Mouse (Mus musculus): ENCODE measurements around the gene Gck. TPM values are rescaled to one million over a fixed set of nuclear protein-coding genes. Genes with fewer than 3 reads are reported as not detected.

The Gck gene
- polyA plus RNA-seq, 1 experiment, result 0.33 TPM

DNA sequence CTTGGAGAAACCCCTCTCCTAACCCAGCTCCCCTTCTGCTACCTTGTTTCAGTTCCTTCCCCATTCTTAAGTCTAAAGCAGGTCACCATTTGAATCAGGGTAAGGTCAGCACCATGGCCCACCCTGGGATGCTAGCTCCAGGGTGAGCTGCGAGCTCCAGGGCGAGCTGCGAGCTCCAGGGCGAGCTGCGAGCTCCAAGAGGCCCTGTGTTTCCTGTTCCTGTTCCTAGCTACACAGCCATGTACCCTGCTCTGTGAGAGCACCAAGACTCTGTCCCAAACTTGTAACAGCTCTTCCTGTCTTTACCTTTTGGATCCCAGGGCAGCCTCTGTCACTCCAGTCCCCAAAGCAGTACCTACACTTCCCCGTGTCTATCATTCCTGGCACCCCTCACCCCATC is 24.2 kb upstream of the Gck start:
- WGBS, result 79% methylated on average over 6 of the region's 6 CpGs
- TF ChIP-seq POLR2A (IDR thresholded peaks at IDR 0.05; ENCODE audit: low read depth, low read length), result no peak
- no peak for TF ChIP-seq CTCF (IDR thresholded peaks at IDR 0.05; ENCODE audit: extremely low read depth, insufficient read length, insufficient replicate concordance, low read depth, low read length)
- no peak overlapping the region for H3K4me3 ChIP-seq (ENCODE audit: low read depth, low read length)
- peaks cover 7% of the 10 kb centered on the region; the same call in 1 of the 2 replicates for H3K36me3 ChIP-seq (ENCODE audit: control insufficient read depth, insufficient read depth, low read length)
- H3K27me3 ChIP-seq (ENCODE audit: control insufficient read depth, insufficient read depth, low read length), result no peaks in the 10 kb centered on the region
- no peaks in the 10 kb centered on the region for H3K4me1 ChIP-seq (ENCODE audit: control insufficient read depth, insufficient read depth, insufficient read length, low read length)
- no peak overlapping the region for H3K27ac ChIP-seq (ENCODE audit: insufficient read depth, low read depth, low read length)

DNA sequence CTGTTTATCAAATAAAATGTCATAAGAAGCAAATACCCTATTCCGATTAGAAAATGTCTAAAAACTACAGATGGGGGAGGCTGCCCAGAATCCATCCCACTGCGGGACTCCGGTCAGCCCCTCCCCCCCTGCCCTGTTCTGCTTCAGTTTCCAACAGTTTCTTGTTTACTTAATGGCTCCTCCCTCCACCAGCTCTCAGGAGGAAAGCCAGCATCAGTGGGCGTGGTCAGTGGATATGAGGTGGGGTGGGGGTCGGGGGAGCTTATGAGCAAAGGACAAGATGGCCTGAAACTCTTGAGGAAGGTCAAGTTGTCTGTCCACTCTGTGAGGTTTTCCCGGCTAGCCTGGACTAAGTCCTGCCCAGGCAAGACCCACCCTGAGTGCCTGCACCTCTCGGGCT is 23.3 kb upstream of the Gck start:
- 42% methylated on average over 7 of the region's 7 CpGs for WGBS
- no peaks in the 10 kb centered on the region for H3K27me3 ChIP-seq (ENCODE audit: control insufficient read depth, insufficient read depth, low read length)
- H3K4me3 ChIP-seq (ENCODE audit: low read depth, low read length), result no peak overlapping the region

DNA sequence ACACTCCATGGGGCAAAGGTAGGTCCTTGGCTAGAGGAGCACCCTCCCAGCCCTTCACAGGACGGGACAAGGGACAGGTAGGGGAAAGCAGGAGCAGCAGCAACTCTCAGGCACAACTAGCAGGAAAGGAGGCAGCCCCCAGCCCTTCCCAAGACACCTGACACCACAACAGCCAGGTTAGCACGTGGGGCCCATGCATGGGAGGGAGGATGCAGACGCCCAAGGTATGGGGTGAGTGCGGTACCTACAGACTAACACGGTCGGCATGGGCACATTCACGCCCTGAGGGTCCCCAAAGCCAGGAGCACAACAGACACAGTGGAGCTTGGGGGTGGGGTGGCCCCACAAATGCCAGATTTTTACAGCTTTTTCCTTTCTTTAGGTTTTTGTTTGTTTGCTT is 21.3 kb upstream of the Gck start:
- Histone ChIP-seq H3K4me1 (ENCODE audit: control insufficient read depth, insufficient read depth, insufficient read length, low read length) (no peaks in the 10 kb centered on the region), H3K27me3 (ENCODE audit: control insufficient read depth, insufficient read depth, low read length) (no peaks in the 10 kb centered on the region), H3K36me3 (ENCODE audit: control insufficient read depth, insufficient read depth, low read length) (peaks cover 27% of the 10 kb centered on the region), H3K4me3 (ENCODE audit: low read depth, low read length) (no peak overlapping the region), H3K27ac (ENCODE audit: insufficient read depth, low read depth, low read length) (no peak overlapping the region)
- WGBS, result 75% methylated on average over 7 of the region's 7 CpGs
- TF ChIP-seq POLR2A (IDR thresholded peaks at IDR 0.05; ENCODE audit: low read depth, low read length) (no peak), CTCF (IDR thresholded peaks at IDR 0.05; ENCODE audit: extremely low read depth, insufficient read length, insufficient replicate concordance, low read depth, low read length) (no peak)

More for the DNA sequence above, 23.3 kb upstream of the Gck start:
- Histone ChIP-seq H3K36me3 (ENCODE audit: control insufficient read depth, insufficient read depth, low read length) (peaks cover 10% of the 10 kb centered on the region), H3K4me1 (ENCODE audit: control insufficient read depth, insufficient read depth, insufficient read length, low read length) (no peaks in the 10 kb centered on the region), H3K27ac (ENCODE audit: insufficient read depth, low read depth, low read length) (no peak overlapping the region)
- TF ChIP-seq CTCF (IDR thresholded peaks at IDR 0.05; ENCODE audit: extremely low read depth, insufficient read length, insufficient replicate concordance, low read depth, low read length) (no peak), POLR2A (IDR thresholded peaks at IDR 0.05; ENCODE audit: low read depth, low read length) (no peak)

DNA sequence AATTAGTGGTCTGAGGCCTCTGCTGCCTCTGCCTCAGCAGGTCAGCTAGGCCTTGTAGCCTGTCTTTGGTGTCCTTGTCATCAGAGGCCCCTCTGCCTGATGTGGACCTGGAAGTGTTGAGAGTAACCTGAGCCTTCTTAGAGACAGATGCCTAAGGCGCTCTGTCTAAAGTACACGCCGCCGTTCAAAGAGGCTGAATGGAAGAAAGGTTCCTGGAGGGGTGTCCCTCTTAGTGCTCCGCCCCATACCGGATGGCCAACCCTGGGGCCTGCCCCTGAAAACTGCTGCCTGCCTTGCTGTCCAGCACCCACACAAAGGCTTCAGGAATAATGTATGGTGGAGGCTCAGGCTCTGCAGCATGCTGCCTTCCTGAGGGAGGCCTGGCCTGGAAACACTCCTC is 18.3 kb upstream of the Gck start:
- peaks cover 51% of the 10 kb centered on the region for H3K36me3 ChIP-seq (ENCODE audit: control insufficient read depth, insufficient read depth, low read length)
- H3K27me3 ChIP-seq (ENCODE audit: control insufficient read depth, insufficient read depth, low read length), result no peaks in the 10 kb centered on the region
- H3K4me3 ChIP-seq (ENCODE audit: low read depth, low read length), result no peak overlapping the region
- 78% methylated on average over 6 of the region's 6 CpGs for WGBS
- H3K27ac ChIP-seq (ENCODE audit: insufficient read depth, low read depth, low read length), result no peak overlapping the region
- no peak for TF ChIP-seq CTCF (IDR thresholded peaks at IDR 0.05; ENCODE audit: extremely low read depth, insufficient read length, insufficient replicate concordance, low read depth, low read length)
- no peak for TF ChIP-seq POLR2A (IDR thresholded peaks at IDR 0.05; ENCODE audit: low read depth, low read length)
- no peaks in the 10 kb centered on the region for H3K4me1 ChIP-seq (ENCODE audit: control insufficient read depth, insufficient read depth, insufficient read length, low read length)

DNA sequence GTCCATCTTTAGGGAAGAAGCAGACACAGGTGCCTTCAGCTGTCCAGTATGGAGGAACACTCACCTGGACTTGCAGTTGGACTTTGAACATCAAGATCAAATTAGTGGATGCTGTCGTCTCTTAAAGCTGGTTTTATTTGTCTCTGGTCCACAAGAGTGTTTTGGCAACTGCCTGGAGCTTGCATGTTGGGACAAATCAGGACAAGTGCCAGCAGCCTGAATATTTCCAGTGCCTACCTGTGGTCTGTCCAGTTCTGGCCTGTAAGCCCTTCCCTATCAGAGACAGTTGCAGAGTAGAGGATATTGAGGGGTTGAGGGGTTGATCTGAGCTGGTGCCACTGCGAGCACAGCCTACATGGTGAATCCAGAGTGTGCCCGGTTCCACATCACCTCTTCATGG is 16.9 kb upstream of the Gck start:
- Histone ChIP-seq H3K36me3 (ENCODE audit: control insufficient read depth, insufficient read depth, low read length) (peaks cover 64% of the 10 kb centered on the region), H3K4me1 (ENCODE audit: control insufficient read depth, insufficient read depth, insufficient read length, low read length) (no peaks in the 10 kb centered on the region), H3K4me3 (ENCODE audit: low read depth, low read length) (no peak overlapping the region), H3K27ac (ENCODE audit: insufficient read depth, low read depth, low read length) (no peak overlapping the region), H3K27me3 (ENCODE audit: control insufficient read depth, insufficient read depth, low read length) (no peaks in the 10 kb centered on the region)
- WGBS, result 69% methylated on average over 3 of the region's 3 CpGs
- TF ChIP-seq POLR2A (IDR thresholded peaks at IDR 0.05; ENCODE audit: low read depth, low read length), result no peak
- TF ChIP-seq CTCF (IDR thresholded peaks at IDR 0.05; ENCODE audit: extremely low read depth, insufficient read length, insufficient replicate concordance, low read depth, low read length), result no peak

DNA sequence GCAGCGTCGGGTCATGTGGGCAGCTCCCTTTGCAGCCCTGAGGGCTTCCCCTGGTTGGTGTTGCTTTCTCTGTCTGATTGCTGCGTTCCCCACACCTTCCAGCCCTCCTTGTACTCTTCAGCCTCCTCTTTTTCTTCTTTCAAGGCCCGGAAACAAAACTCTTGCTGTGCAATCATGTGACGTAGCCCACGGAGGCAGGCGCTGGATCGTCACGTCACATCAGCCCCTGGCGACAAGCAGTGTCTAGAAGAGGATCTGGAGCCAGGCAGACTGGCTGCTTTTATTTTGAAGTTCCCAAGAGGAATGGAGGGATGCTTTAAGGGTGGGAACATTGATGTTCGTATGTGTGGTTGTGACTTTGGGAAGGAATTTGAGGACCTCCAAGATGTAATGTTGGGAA is 16.0 kb upstream of the Gck start:
- WGBS, result 93% methylated on average over 11 of the region's 11 CpGs
- TF ChIP-seq CTCF (IDR thresholded peaks at IDR 0.05; ENCODE audit: extremely low read depth, insufficient read length, insufficient replicate concordance, low read depth, low read length) (no peak), POLR2A (IDR thresholded peaks at IDR 0.05; ENCODE audit: low read depth, low read length) (no peak)
- Histone ChIP-seq H3K27me3 (ENCODE audit: control insufficient read depth, insufficient read depth, low read length) (no peaks in the 10 kb centered on the region), H3K4me1 (ENCODE audit: control insufficient read depth, insufficient read depth, insufficient read length, low read length) (no peaks in the 10 kb centered on the region), H3K4me3 (ENCODE audit: low read depth, low read length) (no peak overlapping the region), H3K36me3 (ENCODE audit: control insufficient read depth, insufficient read depth, low read length) (peaks cover 71% of the 10 kb centered on the region), H3K27ac (ENCODE audit: insufficient read depth, low read depth, low read length) (no peak overlapping the region)

DNA sequence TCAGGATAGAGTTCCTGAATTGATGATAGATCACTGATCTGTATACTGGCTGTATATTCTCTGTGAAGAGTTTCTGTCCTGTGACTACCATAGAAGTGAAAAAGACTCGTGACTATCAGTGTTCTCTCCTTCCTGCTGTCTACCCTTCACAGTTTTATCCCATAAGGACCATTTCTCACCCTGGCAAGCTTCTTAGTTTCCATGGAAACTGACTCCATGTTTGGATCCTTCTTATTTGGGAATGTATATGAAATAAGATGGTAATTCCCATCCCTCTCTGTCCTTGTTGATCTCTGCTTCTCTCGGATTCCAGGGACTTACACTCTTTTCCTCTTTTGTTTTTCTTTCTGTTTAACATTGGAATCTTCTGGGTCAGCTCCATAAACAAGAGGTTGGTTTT is 10.2 kb upstream of the Gck start:
- Histone ChIP-seq H3K36me3 (ENCODE audit: control insufficient read depth, insufficient read depth, low read length) (peaks cover 56% of the 10 kb centered on the region), H3K27ac (ENCODE audit: insufficient read depth, low read depth, low read length) (no peak overlapping the region), H3K27me3 (ENCODE audit: control insufficient read depth, insufficient read depth, low read length) (no peaks in the 10 kb centered on the region), H3K4me1 (ENCODE audit: control insufficient read depth, insufficient read depth, insufficient read length, low read length) (peaks cover 10% of the 10 kb centered on the region; the same call in 1 of the 2 replicates), H3K4me3 (ENCODE audit: low read depth, low read length) (no peak overlapping the region)
- WGBS, result 69% methylated on average over 2 of the region's 2 CpGs
- TF ChIP-seq CTCF (IDR thresholded peaks at IDR 0.05; ENCODE audit: extremely low read depth, insufficient read length, insufficient replicate concordance, low read depth, low read length) (no peak), POLR2A (IDR thresholded peaks at IDR 0.05; ENCODE audit: low read depth, low read length) (no peak)

Data from small intestine, adult 2 months (tissue).